Mouse (Mus musculus) hindbrain, embryonic 13.5 days (tissue): ENCODE measurements at regions not wholly inside any gene's neighbourhood (a gene's known extent, or its start where the extent isn't known, plus 50 kb on each side); places are given as distances from the start of the nearest gene placed in this dataset.

Experiments used
- ATAC-seq: fragments of 200-750 bp; cut with Nextera tagmentation; 2 replicates; pipeline ENCODE4 v1.8.0; 2017; ENCODE audit warnings: moderate TSS enrichment; ENCODE audit not compliant: low FRiP score
- H3K27ac ChIP-seq: fragments of 300-500 bp; sonication (generic); 2 replicates; pipeline ENCODE4 v1.5.1; 2015; ENCODE audit warnings: inconsistent platforms, mild to moderate bottlenecking, moderate library complexity
- H3K27me3 ChIP-seq: fragments of 300-500 bp; sonication (generic); 2 replicates; pipeline ENCODE4 v1.6.1; 2015; ENCODE audit warnings: mild to moderate bottlenecking, inconsistent platforms
- H3K36me3 ChIP-seq: fragments of 300-500 bp; sonication (generic); 2 replicates; pipeline ENCODE4 v1.6.1; 2015; ENCODE audit warnings: mild to moderate bottlenecking, inconsistent platforms
- H3K4me1 ChIP-seq: fragments of 300-500 bp; sonication (generic); replicated peaks from 2 replicates; pipeline ENCODE4 v1.6.1; 2015; ENCODE audit warnings: inconsistent platforms
- H3K4me2 ChIP-seq: fragments of 300-500 bp; sonication (generic); 2 replicates; pipeline ENCODE4 v1.6.1; 2015; ENCODE audit warnings: inconsistent platforms, mild to moderate bottlenecking, moderate library complexity
- H3K4me3 ChIP-seq: fragments of 300-500 bp; sonication (generic); 2 replicates; pipeline ENCODE4 v1.5.1; 2015; ENCODE audit warnings: mild to moderate bottlenecking, inconsistent platforms
- H3K9ac ChIP-seq: fragments of 300-500 bp; sonication (generic); 2 replicates; pipeline ENCODE4 v1.6.1; 2015; ENCODE audit warnings: mild to moderate bottlenecking, inconsistent platforms
- H3K9me3 ChIP-seq: fragments of 300-500 bp; sonication (generic); 2 replicates; pipeline ENCODE4 v1.6.1; 2016; ENCODE audit warnings: inconsistent platforms
- whole genome bisulfite sequencing: fragments of 180-500 bp; shearing (Covaris S2); methylation state at CpG from one replicate; pipeline ENCODE4 v1.1.7; 2015; 5-methylcytosine and 5-hydroxymethylcytosine counted together

DNA sequence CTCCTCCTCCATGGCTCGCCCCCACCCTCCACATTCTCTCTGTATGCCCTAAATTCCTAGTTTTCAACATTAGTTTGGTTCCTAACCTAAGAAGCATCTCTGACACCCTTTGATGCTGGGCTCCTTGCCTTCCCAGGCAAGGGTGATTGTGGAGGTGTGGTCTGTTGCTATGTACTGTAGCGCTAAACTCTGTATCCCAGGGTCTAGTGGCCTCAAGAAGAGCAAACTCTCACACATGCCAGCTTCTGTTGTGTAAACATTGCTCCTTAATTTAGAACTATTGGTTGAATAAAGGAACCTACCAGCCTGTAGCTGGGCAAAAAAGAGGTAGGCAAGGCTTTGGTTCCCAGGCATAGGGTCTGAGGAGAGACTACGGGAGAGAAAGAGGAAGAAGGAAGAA lies 140.6 kb downstream of the Kcnk1 start:
- Histone ChIP-seq H3K36me3 (no peaks in the 10 kb centered on the region), H3K4me2 (no peak overlapping the region), H3K27ac (no peak overlapping the region), H3K9ac (no peak overlapping the region), H3K27me3 (peaks cover 46% of the 10 kb centered on the region), H3K4me3 (no peak overlapping the region), H3K9me3 (no peaks in the 10 kb centered on the region), H3K4me1 (peaks cover 14% of the 10 kb centered on the region)
- WGBS, result 79% methylated on average over 3 of the region's 3 CpGs
- ATAC-seq, result no peak

DNA sequence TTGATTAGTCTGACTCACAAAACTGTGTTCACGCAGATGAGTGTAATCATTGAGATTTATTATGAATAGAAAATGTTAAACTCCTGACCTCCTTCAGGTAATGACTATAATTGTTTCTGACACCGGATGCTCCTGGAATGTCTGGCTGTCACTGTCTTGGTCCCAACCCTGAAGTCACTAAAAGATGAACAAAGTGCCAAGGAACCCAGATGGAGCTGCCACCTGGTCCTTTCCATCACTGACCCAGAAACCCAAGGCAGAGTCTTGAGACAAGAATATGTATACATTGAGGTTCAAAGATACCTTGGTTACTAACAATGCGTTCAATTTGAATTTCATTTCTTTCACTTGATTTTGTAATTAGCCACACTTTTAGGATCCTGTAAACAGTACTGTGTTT lies 142.0 kb downstream of the Kcnk1 start:
- no peaks in the 10 kb centered on the region for H3K36me3 ChIP-seq
- no peak overlapping the region for H3K4me2 ChIP-seq
- no peak overlapping the region for H3K27ac ChIP-seq
- 84% methylated on average over 3 of the region's 3 CpGs for WGBS
- H3K9me3 ChIP-seq, result no peaks in the 10 kb centered on the region
- H3K4me1 ChIP-seq, result peaks cover 14% of the 10 kb centered on the region
- H3K9ac ChIP-seq, result no peak overlapping the region
- H3K27me3 ChIP-seq, result peaks cover 58% of the 10 kb centered on the region
- H3K4me3 ChIP-seq, result no peak overlapping the region
- ATAC-seq, result no peak

- H3K4me3 ChIP-seq, result no peak overlapping the region
- H3K4me1 ChIP-seq, result peaks cover 14% of the 10 kb centered on the region
- 64% methylated on average over 4 of the region's 4 CpGs for WGBS
Measured at GRCm38 (mm10) chr8:126137452-126137851, 142.5 kb downstream of the Kcnk1 start.

GRCm38 (mm10) chr8:126138645-126139545 lies 143.9 kb downstream of the Kcnk1 start:
- Histone ChIP-seq H3K4me2 (peak overlapping the region; percentile 96), H3K9ac (peak overlapping the region; percentile 79), H3K4me1 (peaks cover 14% of the 10 kb centered on the region), H3K27me3 (peaks cover 66% of the 10 kb centered on the region), H3K4me3 (peak overlapping the region; percentile 63), H3K27ac (peak overlapping the region; percentile 44; the same call in 1 of the 2 replicates), H3K9me3 (no peaks in the 10 kb centered on the region), H3K36me3 (no peaks in the 10 kb centered on the region)
- ATAC-seq, result peak; percentile 66; the same call in 1 of the 2 replicates
- WGBS, result under 1% methylated on average over 92 of the region's 95 CpGs

More at GRCm38 (mm10) chr8:126137452-126137851, 142.5 kb downstream of the Kcnk1 start:
- peaks cover 62% of the 10 kb centered on the region for H3K27me3 ChIP-seq
- ATAC-seq, result no peak
- no peak overlapping the region for H3K9ac ChIP-seq
- no peak overlapping the region for H3K4me2 ChIP-seq
- H3K36me3 ChIP-seq, result no peaks in the 10 kb centered on the region
- H3K9me3 ChIP-seq, result no peaks in the 10 kb centered on the region
- H3K27ac ChIP-seq, result no peak overlapping the region

GRCm38 (mm10) chr8:126139546-126139870 lies 144.5 kb downstream of the Kcnk1 start:
- H3K4me2 ChIP-seq, result peak overlapping the region; percentile 96
- H3K36me3 ChIP-seq, result no peaks in the 10 kb centered on the region
- H3K9me3 ChIP-seq, result no peaks in the 10 kb centered on the region
- WGBS, result 19% methylated on average over 11 of the region's 11 CpGs
- peak overlapping the region; percentile 79; the same call in 1 of the 2 replicates for H3K9ac ChIP-seq
- peak overlapping the region; percentile 63 for H3K4me3 ChIP-seq
- peaks cover 14% of the 10 kb centered on the region for H3K4me1 ChIP-seq
- ATAC-seq, result 0 out of 2 replicates have a peak, but pooled peaks have one; percentile 28
- H3K27me3 ChIP-seq, result peaks cover 66% of the 10 kb centered on the region
- no peak overlapping the region for H3K27ac ChIP-seq

GRCm38 (mm10) chr8:126140998-126141397 lies 146.0 kb downstream of the Kcnk1 start:
- ATAC-seq, result no peak
- H3K4me2 ChIP-seq, result no peak overlapping the region
- 87% methylated on average over 6 of the region's 6 CpGs for WGBS
- peaks cover 56% of the 10 kb centered on the region for H3K27me3 ChIP-seq
- H3K4me1 ChIP-seq, result peaks cover 14% of the 10 kb centered on the region
- no peaks in the 10 kb centered on the region for H3K9me3 ChIP-seq
- no peak overlapping the region for H3K4me3 ChIP-seq
- H3K9ac ChIP-seq, result no peak overlapping the region
- H3K36me3 ChIP-seq, result no peaks in the 10 kb centered on the region
- H3K27ac ChIP-seq, result no peak overlapping the region

- no peaks in the 10 kb centered on the region for H3K36me3 ChIP-seq
- no peak overlapping the region for H3K4me3 ChIP-seq
- H3K4me1 ChIP-seq, result peaks cover 16% of the 10 kb centered on the region
- WGBS, result 79% methylated on average over 4 of the region's 4 CpGs
- H3K9ac ChIP-seq, result no peak overlapping the region
- H3K4me2 ChIP-seq, result no peak overlapping the region
- 0 out of 2 replicates have a peak, but pooled peaks cover 2% of the 10 kb centered on the region for H3K27me3 ChIP-seq
- no peak for ATAC-seq
- H3K9me3 ChIP-seq, result no peaks in the 10 kb centered on the region
- no peak overlapping the region for H3K27ac ChIP-seq
Measured at GRCm38 (mm10) chr8:126151527-126151926, 146.8 kb upstream of the Slc35f3 start.

- peaks cover 16% of the 10 kb centered on the region for H3K4me1 ChIP-seq
- 63% methylated on average over 1 of the region's 1 CpGs for WGBS
- H3K36me3 ChIP-seq, result no peaks in the 10 kb centered on the region
- no peak overlapping the region for H3K4me2 ChIP-seq
- H3K9me3 ChIP-seq, result no peaks in the 10 kb centered on the region
- no peak overlapping the region for H3K27ac ChIP-seq
- no peak for ATAC-seq
- 0 out of 2 replicates have a peak, but pooled peaks cover 2% of the 10 kb centered on the region for H3K27me3 ChIP-seq
- H3K9ac ChIP-seq, result no peak overlapping the region
- H3K4me3 ChIP-seq, result no peak overlapping the region
Measured at GRCm38 (mm10) chr8:126153955-126154354, 144.4 kb upstream of the Slc35f3 start.

- no peak for ATAC-seq
- no peak overlapping the region for H3K27ac ChIP-seq
- no peak overlapping the region for H3K4me2 ChIP-seq
Measured at GRCm38 (mm10) chr8:126157452-126158185, 140.7 kb upstream of the Slc35f3 start.

DNA sequence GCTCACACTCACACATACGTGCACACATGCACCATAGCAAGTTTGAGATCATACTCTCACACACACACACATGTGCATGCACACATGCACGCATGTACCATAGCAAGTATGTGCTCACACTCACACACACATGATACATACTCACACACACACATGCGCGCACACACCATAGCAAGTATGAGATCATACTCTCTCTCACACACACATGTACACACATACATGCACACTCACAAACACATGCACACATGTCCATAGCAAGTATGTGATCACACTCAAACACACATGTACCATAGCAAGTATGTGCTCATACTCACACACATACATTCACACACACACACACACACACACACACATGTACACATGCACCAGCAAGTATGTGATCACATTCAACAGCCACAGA lies 138.9 kb upstream of the Slc35f3 start:
- Histone ChIP-seq H3K4me3 (no peak overlapping the region), H3K27me3 (0 out of 2 replicates have a peak, but pooled peaks cover 2% of the 10 kb centered on the region), H3K27ac (0 out of 2 replicates have a peak overlapping the region, but pooled peaks have one; percentile 31), H3K9me3 (no peaks in the 10 kb centered on the region), H3K4me2 (no peak overlapping the region), H3K9ac (no peak overlapping the region), H3K36me3 (no peaks in the 10 kb centered on the region), H3K4me1 (peaks cover 41% of the 10 kb centered on the region)
- 95% methylated on average over 4 of the region's 4 CpGs for WGBS
- no peak for ATAC-seq

More at GRCm38 (mm10) chr8:126157452-126158185, 140.7 kb upstream of the Slc35f3 start:
- Histone ChIP-seq H3K36me3 (no peaks in the 10 kb centered on the region), H3K9ac (no peak overlapping the region), H3K4me1 (peaks cover 32% of the 10 kb centered on the region), H3K4me3 (no peak overlapping the region), H3K9me3 (no peaks in the 10 kb centered on the region), H3K27me3 (0 out of 2 replicates have a peak, but pooled peaks cover 2% of the 10 kb centered on the region)
- 72% methylated on average over 8 of the region's 8 CpGs for WGBS

GRCm38 (mm10) chr8:126160356-126160975 lies 137.9 kb upstream of the Slc35f3 start:
- peak overlapping the region; percentile 31; the same call in 1 of the 2 replicates for H3K27ac ChIP-seq
- peak; percentile 19; the same call in 1 of the 2 replicates for ATAC-seq

More at GRCm38 (mm10) chr8:126160356-126160975, 137.9 kb upstream of the Slc35f3 start:
- no peak overlapping the region for H3K4me2 ChIP-seq
- 32% methylated on average over 9 of the region's 9 CpGs for WGBS
- H3K27me3 ChIP-seq, result 0 out of 2 replicates have a peak, but pooled peaks cover 2% of the 10 kb centered on the region
- H3K9me3 ChIP-seq, result no peaks in the 10 kb centered on the region
- no peaks in the 10 kb centered on the region for H3K36me3 ChIP-seq
- no peak overlapping the region for H3K4me3 ChIP-seq
- H3K4me1 ChIP-seq, result peaks cover 39% of the 10 kb centered on the region
- H3K9ac ChIP-seq, result no peak overlapping the region
